Mouse (Mus musculus) gastrocnemius, adult 18-20 months (tissue): ENCODE data around the gene Ergic1. TPM values are rescaled to one million over a fixed set of nuclear protein-coding genes. Genes with fewer than 3 reads are reported as not detected.

Experiments
- DNase-seq: peaks from one replicate; pipeline ENCODE4 v3.0.0; 2021; ENCODE audit warnings: low spot score
- total RNA-seq, 2 experiments: library from RNA; stranded (reverse); gene quantifications; 2 replicates each; pipeline ENCODE4 v1.2.3; 2021

Ergic1 gene
- total RNA-seq, 2 experiments from 2014 or later: 44.6 to 46.5 TPM

DNA sequence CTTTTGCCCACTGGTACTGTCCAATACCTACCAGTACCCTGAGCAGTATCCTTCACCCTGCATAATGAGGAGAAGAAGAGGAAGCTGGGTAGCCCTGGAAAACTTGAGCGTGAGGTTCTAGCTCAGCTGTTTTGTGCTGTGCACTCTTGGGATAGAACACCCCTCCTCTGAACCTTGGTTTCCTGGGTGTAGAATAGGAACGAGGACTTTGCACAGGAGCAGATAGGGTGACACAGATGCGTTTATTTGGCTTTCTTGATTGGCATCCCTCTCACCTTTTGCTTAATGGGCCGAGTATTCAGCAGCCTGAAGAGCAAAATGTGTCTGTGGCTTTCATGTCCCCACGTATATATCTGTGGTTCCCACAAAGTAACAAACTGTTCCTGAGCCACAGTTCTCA, 60.6 kb downstream of the Ergic1 start:
- no peak for DNase-seq

DNA sequence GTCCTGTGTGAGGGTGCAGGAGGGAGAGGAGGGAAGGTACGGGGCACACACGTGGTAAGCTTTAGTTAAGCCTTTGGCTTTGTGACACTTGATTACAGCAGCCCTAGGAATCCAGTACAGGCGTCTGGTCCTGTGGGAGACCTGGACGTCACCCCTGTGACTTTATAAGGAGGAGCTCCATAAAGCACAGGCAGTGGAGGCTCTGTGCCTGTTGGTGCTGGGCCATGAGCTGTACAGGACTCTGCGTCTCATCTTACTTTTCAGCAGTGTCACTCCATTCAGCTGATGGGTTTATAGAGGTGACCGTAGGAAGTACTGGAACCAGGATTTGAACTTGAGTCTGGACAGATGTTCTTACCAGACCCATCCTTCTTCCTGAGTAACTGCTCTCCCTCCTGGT, 62.7 kb downstream of the Ergic1 start:
- no peak for DNase-seq

DNA sequence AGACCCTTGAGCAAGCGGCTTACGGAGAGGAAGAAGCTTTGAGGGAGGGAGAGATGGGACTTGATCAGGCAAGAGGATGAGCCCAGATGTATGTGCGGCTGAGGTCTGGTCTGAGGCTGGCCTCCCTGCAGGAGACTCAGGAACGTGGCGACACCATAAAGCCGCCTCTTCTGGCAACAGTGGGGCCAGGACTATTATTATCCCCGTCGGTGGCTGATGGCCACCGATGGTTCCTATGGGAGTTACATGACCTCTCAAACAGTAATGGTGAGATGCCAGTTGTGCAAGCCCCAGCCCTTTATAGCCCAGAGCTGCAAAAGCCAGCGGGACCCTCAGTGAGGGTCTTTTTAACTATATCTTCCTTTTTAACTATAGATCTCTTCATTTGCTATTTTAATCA, 63.7 kb downstream of the Ergic1 start:
- DNase-seq: peak; percentile 70

DNA sequence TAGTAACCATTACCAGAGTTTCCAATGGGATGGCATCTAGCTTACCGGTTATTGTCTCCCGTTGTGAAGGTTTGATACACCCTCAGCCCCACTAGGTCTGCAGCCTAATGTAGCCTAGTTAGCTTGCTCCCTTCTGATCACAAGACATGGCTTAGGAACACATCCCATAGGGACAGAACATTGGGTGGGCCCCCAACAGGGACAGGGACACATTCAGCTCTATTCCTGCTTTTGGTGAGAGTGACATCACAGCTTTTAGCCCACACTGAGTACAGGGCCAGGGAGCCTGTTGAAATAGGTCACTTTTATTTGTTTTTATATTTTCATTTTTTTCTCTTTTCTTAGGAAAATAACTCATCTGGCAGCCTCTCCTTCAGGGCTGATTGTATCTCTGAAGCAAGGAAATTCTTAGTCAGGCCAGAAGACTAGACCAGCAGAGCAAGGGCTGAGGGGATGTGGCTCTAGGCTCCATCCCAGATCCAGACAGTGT, 64.3 kb downstream of the Ergic1 start:
- no peak for DNase-seq

DNA sequence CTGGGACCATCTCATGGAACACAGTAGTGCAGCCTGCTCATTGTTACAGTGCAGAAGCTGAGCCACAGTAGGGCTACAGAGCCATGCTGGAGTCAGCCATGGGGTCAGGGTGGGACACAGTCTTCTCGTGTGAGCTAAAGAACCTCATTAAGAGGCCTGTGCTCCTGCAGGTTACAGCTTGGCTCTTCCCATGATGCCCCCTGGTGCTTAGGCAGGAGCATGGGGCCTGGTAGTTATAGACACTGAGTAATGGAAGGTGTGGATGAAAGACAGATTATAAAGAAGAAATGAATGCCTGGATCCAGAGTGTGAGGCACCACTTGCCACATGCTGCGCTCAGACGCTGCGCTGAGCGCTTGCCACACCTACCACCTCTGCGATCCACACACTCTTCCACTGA, 67.2 kb downstream of the Ergic1 start:
- DNase-seq: no peak

DNA sequence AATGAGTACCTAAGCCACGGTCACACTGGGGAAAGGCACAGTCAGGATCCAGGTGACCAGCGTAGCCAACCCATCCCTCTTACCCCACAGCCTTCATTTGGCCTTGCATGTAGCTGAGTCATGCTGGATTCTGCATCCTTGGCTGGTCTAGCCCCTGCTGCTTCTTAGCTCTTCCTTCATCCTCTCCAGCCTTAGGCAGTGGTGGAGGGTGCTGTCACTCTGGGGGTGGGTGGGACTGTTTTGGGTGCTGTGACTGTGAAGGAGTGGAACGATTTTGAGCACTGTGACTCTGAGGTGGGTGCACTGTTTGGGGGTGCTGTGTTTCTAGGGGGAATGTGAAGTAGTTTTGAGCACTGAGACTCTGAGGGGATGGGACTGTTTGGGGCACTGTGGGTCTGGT, 67.6 kb downstream of the Ergic1 start:
- no peak for DNase-seq

DNA sequence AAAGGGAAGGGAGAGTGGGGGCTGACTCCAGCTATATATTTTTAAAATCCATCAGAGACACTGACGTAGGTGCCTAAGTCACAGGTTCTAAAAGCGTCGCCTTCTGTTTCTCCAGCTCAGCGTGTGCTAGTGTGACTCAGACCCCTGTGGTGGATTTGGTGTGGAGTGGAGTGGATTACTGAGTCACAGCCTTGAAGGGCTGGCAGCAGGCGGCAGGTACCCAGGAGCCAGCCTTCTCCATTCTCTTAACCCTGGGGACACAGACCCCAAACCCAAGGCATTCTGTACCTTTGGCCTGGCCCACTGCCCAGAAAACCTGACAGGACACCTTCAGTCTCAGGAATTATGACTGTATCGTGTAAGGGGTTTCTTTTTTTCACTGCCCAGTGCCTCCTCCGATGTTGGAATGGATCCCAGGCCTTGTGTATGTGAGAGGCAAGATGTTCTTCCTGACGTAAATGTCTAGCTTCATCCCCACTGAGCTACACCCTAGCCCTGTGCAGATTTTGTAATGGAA, 70.6 kb downstream of the Ergic1 start:
- DNase-seq: no peak

DNA sequence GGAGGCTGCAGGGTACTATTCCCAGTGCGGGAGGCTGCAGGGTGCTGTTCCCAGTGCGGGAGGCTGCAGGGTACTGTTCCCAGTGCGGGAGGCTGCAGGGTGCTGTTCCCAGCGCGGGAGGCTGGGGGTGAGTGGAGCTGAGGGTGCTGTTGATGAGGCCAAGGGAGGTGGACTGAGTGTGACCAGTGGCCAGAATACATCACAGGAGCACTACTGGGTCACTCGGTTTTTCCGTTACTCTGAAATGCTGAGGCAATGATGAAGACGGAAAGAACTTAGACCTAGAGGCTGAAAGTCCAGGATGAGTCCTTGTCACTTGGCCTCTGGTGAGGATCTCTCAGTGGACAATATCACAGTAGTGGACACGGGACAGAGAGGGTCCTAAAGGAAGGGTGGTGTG, 71.9 kb downstream of the Ergic1 start:
- DNase-seq: no peak

DNA sequence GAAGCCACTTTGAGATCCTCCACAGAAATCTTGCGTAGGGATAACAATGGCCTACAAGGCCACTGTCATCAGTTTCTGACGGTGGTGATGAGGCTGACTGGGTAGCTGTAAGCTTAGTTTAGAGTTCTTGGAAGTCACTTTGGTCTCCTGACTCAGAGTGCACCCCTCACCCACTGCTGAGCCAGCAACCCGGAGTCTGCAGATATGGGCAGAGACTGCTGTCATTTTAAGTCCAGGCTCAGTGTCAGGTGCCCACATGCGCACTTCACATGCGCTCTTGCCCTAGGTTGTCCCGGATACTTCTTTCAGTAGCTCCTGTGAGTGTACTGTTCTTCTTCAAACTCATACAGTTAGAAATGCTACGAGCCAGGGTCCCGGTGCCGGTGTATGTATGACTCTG, 72.6 kb downstream of the Ergic1 start:
- DNase-seq: no peak

DNA sequence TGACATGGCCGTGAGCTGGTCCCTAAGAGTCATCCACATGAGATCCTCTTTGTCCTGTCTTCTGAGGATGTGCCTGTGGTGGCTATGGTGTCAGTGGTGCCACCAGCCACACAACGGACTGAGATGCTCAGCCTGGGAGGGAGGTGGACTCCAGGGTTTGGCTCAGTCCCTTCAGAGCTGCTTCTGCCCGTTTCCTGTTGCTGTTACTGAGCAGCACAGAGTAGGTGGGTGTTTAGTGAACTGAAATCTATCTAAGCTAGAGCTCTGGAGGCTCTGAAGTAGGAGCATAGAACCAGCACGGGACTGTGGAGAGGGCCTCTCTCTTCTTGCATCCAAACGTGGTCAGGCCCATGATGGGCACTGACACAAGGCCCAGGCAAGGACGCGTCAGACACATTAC, 73.2 kb downstream of the Ergic1 start:
- no peak for DNase-seq

DNA sequence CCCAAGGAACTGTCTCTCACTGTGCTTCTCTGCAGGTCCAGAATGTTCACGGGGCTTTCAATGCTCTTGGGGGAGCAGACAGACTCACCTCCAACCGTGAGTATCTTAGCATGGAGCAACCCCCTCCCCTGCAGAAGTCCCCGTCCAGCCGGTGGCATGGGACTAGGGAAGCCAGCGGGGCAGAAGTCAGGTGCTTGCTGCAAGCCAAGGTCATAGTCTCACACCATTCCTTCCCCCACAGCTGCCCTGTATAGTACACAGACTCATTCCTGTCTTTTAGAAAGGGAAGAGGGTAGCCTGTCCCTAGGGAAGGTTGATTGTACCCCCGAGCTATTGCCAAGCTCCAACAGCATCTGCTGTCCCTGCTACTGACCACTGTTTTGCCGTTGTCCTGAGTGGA, 74.7 kb downstream of the Ergic1 start:
- DNase-seq: no peak

DNA sequence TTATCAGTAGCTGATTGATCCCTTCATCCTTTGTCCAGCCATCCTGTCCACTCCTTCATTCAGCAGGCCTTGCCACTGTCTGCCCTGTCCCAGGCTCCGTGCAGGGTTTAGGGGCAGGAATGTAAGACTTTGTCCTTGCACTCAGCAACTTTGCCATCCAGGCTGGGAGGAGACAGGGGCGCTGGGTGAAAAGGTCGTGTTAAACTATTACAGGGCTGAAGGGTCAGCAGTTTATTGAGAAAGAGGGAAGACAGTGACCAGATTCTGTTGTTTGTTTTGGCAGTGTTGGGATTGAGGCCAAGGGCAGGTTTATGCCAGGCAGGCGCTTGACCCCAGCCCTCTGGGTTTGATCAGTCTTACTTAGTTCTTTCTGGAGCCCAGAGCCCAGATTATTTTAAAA, 76.6 kb downstream of the Ergic1 start:
- DNase-seq: no peak

DNA sequence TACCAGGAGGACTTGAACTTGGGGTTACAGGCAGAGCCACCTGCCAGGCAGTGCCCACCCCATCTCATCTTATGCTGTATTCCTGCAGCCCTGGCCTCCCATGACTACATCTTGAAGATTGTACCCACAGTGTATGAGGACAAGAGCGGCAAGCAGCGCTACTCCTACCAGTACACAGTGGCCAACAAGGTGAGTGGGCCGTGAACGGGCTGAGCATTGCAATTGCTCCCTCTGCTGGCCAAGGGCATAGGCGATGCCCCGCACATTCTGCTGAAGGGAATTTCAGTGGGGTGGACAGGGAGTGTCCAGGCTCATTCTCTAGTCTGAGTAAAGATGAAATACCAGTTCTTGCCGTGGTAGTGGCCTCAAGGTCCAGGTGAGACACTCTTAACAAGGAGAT, 77.4 kb downstream of the Ergic1 start:
- DNase-seq: peak; percentile 88

DNA sequence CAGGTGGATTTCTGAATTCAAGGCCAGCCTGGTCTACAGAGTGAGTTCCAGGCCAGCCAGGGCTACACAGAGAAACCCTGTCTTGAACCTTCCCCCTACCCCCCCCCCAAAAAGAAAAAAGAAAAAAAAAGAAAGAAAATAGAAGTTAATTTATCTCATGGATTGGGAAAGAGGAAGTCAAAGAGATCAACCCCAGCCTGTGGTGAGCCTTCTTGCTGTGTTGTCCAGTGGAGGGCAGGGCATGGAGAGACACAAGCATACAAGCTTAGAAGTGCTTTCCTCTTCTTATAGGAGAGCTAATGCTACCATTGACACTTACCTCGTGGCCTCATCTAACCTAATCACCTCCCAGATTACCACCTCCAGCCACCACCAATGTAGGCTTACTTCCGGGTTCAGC, 78.5 kb downstream of the Ergic1 start:
- no peak for DNase-seq

DNA sequence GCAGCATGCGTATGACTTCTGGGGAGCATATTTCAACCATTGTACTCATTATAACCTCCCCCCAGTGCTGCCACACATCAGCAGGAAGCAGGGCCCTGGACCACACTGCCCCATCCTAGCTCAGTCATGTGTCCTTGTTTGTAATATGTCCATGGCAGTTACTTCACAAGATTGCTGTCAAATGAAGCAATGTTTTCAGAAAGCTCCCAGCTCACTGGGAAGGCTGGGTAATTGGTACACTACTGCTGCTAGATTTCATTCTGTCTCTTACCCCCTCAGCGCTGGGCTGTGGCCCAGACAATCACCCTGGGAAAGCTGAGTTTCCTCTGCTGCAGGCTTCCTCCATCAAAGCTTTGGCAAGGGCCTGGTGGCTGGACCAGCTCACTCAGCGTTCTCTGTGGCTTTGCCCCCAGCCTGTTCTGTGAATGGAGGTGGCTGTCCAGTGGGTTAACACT, 79.0 kb downstream of the Ergic1 start:
- no peak for DNase-seq

DNA sequence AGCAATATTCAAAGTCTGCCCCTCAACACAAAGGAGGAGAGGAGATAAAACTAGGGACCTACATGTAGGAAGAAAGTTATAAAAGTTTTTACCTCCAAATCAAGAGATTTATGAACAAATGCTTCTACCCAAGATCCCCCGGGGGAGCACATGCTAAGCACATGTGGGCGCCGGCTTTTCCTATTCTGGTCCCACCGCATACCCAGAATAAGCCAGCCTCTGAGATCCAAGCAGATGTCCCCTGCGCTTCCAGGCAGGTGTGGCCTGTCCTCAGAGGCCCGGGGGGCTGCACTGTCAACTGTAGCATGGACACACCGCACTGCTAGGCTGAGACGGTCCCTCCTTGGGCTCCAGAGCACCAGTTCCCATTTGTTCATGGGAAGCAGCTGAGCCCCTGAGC, 82.2 kb downstream of the Ergic1 start:
- no peak for DNase-seq

DNA sequence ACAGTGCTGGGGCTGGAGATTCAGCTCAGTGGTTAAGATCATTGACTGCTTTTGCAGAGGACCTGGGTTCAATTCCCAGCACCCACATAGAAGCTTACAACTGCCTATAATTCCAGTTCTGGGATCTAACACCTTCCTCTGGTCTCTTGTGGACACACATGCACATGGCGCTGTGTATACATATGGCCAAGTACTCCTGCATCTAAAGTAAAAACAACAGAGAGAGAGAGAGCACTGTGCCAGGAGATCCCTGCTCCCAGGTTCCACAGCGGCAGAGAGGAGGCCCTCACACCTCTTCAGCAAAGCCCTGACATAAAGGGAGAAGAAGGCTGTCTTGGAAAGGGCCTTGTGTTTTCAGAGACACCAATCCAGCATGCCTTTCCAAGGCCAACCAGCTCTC, 82.7 kb downstream of the Ergic1 start:
- no peak for DNase-seq

DNA sequence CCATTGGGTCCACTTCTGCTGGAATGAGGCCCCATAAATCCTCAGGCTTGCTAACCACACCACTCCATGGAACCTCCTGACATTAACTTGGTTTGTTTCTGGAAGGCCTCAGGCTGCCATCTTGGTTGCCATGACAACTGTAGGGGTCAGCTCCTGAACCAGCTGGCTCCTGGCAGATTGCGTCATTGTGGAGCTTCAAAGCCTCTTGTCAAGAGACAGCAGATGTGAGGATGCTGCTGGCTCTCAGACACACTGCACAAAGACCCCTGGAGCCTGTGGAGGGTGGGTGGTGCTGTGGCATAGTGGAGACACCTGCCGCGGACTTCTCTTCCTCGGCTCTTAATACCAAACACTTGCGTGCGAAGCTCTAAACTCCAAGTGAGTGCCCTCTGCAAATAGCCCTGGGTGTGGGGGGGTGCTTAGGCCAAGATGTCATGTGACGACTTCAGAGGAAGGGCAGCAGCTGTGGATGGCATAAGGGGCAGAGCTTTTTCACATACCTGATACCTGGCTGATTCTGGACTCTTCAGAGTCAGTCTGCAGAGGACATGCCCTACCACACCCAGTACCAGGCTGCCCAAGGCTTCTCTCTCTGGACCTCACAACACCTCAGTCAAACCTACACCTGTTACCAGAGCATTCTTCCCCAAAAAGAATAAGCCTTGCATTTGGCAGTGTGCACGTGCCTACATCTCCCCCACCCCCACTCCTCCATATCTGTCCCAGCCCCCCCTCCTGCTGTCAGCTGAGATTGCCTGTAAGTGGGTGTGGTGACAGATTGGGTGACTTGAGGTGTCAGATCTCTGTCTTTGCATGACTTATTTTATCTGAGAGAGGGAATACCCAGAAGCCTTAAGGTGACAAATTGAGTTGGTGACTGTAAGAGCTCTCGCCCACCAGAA, 83.5 kb downstream of the Ergic1 start:
- DNase-seq: no peak

DNA sequence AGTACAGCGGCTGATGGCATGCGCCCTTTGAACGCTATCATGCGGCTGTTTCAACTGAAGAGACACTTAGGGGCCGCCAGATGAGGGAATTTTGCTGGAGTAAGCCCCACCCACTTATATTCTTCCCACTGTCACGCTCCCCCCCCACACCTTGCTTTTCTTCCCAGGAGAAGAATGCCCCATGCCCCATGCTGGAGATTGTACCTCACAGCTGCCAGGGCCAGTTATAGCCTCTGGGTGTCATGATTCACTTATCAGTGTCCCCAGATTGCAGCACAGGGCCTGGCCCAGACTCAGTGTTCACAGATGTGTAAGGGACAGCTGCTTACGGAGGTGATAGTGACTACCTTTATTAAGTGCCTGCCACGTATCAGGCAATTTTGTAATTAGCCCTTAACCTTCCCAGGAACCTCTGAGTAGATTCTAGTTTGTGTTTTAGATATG, 84.1 kb downstream of the Ergic1 start:
- DNase-seq: no peak

DNA sequence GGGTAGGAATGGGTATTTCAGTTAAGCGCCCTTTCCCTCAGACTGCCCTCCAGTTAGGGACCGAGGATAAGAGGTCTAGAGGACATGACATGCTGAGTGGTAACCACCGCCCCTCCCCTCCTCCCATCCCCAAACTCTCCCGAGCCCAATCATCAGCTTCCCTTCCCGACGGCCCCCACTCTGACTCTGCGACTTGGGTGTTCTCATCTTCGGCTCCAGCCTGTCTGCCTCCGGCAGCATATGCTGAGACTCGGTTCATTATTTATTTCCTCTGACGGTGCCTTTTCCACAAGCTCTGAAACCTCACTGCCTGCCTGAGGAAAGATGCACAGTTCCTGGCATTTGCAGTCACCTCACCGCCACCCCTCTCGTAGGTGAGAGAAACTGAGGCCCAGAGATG, 86.0 kb downstream of the Ergic1 start:
- DNase-seq: no peak

DNA sequence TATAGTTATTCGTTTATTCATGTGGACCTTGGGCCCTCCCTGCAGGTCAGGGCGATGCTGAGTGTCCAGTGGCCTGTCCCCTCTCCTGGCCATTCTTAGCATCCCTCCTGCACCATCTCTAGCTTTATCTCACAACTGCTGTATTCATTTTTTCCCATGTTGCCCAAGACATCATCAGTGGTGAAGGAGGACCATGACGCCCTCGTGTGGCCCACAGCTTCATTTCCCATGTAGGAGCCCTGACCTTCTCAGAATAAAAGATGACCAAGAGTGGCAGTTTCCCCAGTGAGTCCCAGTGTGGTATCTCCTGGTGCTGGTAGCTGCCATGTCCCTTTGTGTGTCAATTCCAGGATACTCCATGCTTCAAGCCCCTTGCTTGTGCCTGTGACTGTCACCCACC, 88.3 kb downstream of the Ergic1 start:
- peak; percentile 21 for DNase-seq

DNA sequence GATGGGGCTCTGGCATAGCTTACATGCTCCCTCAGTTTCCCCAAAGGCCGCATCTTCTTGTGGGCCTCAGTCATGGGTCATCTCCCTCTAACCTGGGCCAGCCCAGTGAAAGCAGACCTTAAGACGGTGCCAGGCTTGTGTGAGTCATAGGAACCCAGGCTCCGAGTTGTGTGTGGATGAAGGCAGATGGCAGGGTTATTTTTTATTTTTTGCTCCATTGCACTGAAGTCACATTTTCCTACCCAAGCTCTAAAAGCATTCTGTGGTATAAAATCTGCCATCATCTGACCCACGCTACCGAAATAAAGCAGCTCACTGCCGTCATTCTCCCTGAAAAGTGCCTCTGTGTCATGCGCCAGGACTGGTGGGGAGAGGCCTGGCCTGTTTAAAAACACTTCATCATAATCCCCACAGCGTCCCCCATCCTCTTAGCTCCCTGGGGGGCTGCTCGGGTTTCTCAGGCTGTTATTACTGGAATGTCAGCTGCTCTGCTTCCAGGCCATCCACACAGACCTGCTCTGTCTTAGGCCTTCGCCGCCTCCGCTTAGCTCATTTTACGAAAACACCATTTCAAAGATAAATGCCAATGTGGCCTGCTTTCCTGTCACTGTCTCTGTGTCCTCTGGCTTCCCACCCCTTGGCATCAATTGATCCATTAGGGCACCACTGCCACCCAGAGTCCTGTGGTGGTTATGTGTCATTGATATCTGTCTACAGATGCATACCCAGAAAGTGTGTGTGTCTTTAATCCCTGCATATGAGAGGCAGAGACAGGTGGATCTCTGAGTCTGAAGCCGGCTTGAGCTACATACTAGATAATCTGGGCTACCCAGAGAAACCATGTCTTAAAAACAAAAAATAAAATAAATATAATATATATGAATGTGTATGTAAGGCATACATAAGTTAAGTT, 89.4 kb downstream of the Ergic1 start:
- peak; percentile 58 for DNase-seq
